Mouse (Mus musculus): ENCODE results near the gene Kctd5.
A peak's percentile ranks its signal among the peaks of the same experiment; 100 is the strongest.
"Not testable (repeated sequence)": the region's sequence is repeated elsewhere in the genome, so short reads cannot be mapped to it uniquely, and the experiment has no call there.

The Kctd5 gene

GRCm38 (mm10) chr17:24072919-24073696, at the start of gene Kctd5:
Gene Kctd5, minus strand, starts transcription at chr17:24073485.
- peak; percentile 90 to 94 for DNase-seq (ENCODE audit: low read depth in 1 of 2, low spot score in 2 of 2)

GRCm38 (mm10) chr17:24119446-24119845, 46.2 kb upstream of the Kctd5 start:
- DNase-seq (ENCODE audit: low read depth in 1 of 2, low spot score in 2 of 2): no peak

GRCm38 (mm10) chr17:24113031-24113430, 39.7 kb upstream of the Kctd5 start:
- DNase-seq (ENCODE audit: low read depth in 1 of 2, low spot score in 2 of 2): no peak

GRCm38 (mm10) chr17:24111256-24111655, 38.0 kb upstream of the Kctd5 start:
- DNase-seq (ENCODE audit: low read depth in 1 of 2, low spot score in 2 of 2): no peak

GRCm38 (mm10) chr17:24108896-24109295, 35.6 kb upstream of the Kctd5 start:
- no peak for DNase-seq (ENCODE audit: low read depth in 1 of 2, low spot score in 2 of 2)

GRCm38 (mm10) chr17:24105111-24105510, 31.8 kb upstream of the Kctd5 start:
- no peak for DNase-seq (ENCODE audit: low read depth in 1 of 2, low spot score in 2 of 2)

- no peak for DNase-seq (ENCODE audit: low read depth in 1 of 2, low spot score in 2 of 2)
Observed at GRCm38 (mm10) chr17:24098354-24098753, 25.1 kb upstream of the Kctd5 start.

GRCm38 (mm10) chr17:24090575-24090974, 17.3 kb upstream of the Kctd5 start:
- no peak for DNase-seq (ENCODE audit: low read depth in 1 of 2, low spot score in 2 of 2)

GRCm38 (mm10) chr17:24086399-24086798, 13.1 kb upstream of the Kctd5 start:
- DNase-seq (ENCODE audit: low read depth in 1 of 2, low spot score in 2 of 2): not testable (repeated sequence)

- no peak for DNase-seq (ENCODE audit: low read depth in 1 of 2, low spot score in 2 of 2)
Observed at GRCm38 (mm10) chr17:24084593-24084992, 11.3 kb upstream of the Kctd5 start.

- DNase-seq (ENCODE audit: low read depth in 1 of 2, low spot score in 2 of 2): no peak
Observed at GRCm38 (mm10) chr17:24077101-24077500, 3.8 kb upstream of the Kctd5 start.

GRCm38 (mm10) chr17:24069531-24069930, 3.8 kb downstream of the Kctd5 start:
- no peak for DNase-seq (ENCODE audit: low read depth in 1 of 2, low spot score in 2 of 2)

- DNase-seq (ENCODE audit: low read depth in 1 of 2, low spot score in 2 of 2): no peak
Observed at GRCm38 (mm10) chr17:24068271-24068670, 5.0 kb downstream of the Kctd5 start.

GRCm38 (mm10) chr17:24062459-24063155, 10.7 kb downstream of the Kctd5 start:
- DNase-seq (ENCODE audit: low read depth in 1 of 2, low spot score in 2 of 2): no peak

- DNase-seq (ENCODE audit: low read depth in 1 of 2, low spot score in 2 of 2): no peak
Observed at GRCm38 (mm10) chr17:24057730-24058245, 15.5 kb downstream of the Kctd5 start.

- DNase-seq (ENCODE audit: low read depth in 1 of 2, low spot score in 2 of 2): no peak
Observed at GRCm38 (mm10) chr17:24056636-24057625, 16.4 kb downstream of the Kctd5 start.

- DNase-seq (ENCODE audit: low read depth in 1 of 2, low spot score in 2 of 2): no peak
Observed at GRCm38 (mm10) chr17:24049008-24049407, 24.3 kb downstream of the Kctd5 start.

GRCm38 (mm10) chr17:24048053-24048452, 25.2 kb downstream of the Kctd5 start:
- DNase-seq (ENCODE audit: low read depth in 1 of 2, low spot score in 2 of 2): no peak

- DNase-seq (ENCODE audit: low read depth in 1 of 2, low spot score in 2 of 2): no peak
Observed at GRCm38 (mm10) chr17:24046026-24046425, 27.3 kb downstream of the Kctd5 start.

GRCm38 (mm10) chr17:24045608-24046007, 27.7 kb downstream of the Kctd5 start:
- no peak for DNase-seq (ENCODE audit: low read depth in 1 of 2, low spot score in 2 of 2)

GRCm38 (mm10) chr17:24044482-24044881, 28.8 kb downstream of the Kctd5 start:
- no peak for DNase-seq (ENCODE audit: low read depth in 1 of 2, low spot score in 2 of 2)

Data from monocyte, adult 2 months (primary cell).